Mouse (Mus musculus) spleen, adult 2 months (tissue): ENCODE measurements at regions not wholly inside any gene's neighbourhood (a gene's known extent, or its start where the extent isn't known, plus 50 kb on each side); places are given as distances from the start of the nearest gene placed in this dataset.

Experiments used
- DNase-seq, 2 experiments: peaks; one replicate each; pipeline versions ENCODE4 v3.0.0 to v3.0.0-alpha.2; 2012 to 2021; ENCODE audit warnings: low spot score in 2 of 2, low read depth in 1 of 2
- H3K27ac ChIP-seq: fragments of 200-500 bp; 2 replicates; pipeline ENCODE4 v1.5.1; 2012; ENCODE audit warnings: low read length, inconsistent platforms; ENCODE audit not compliant: insufficient read depth
- H3K27me3 ChIP-seq: fragments of 200-500 bp; 2 replicates; pipeline ENCODE4 v1.6.1; 2012; ENCODE audit warnings: mild to moderate bottlenecking, moderate library complexity, low read length, inconsistent platforms; ENCODE audit not compliant: control insufficient read depth, insufficient read depth
- H3K36me3 ChIP-seq: fragments of 200-500 bp; 2 replicates; pipeline ENCODE4 v1.6.1; 2012; ENCODE audit warnings: mild to moderate bottlenecking, low read length, inconsistent platforms; ENCODE audit not compliant: control insufficient read depth, insufficient read depth
- H3K4me1 ChIP-seq: fragments of 200-500 bp; 2 replicates; pipeline ENCODE4 v1.6.1; 2011; ENCODE audit warnings: inconsistent platforms; ENCODE audit not compliant: control insufficient read depth, insufficient read depth, insufficient read length
- H3K4me3 ChIP-seq: fragments of 200-500 bp; 2 replicates; pipeline ENCODE4 v1.5.1; 2011; ENCODE audit warnings: mild to moderate bottlenecking, inconsistent platforms; ENCODE audit not compliant: insufficient read depth, insufficient read length; ENCODE audit errors: extremely low read depth
- CTCF ChIP-seq: fragments of 200-500 bp; IDR thresholded peaks from 2 replicates; pipeline ENCODE4 v1.5.1; 2011; ENCODE audit warnings: mild to moderate bottlenecking, inconsistent platforms; ENCODE audit not compliant: insufficient read depth, insufficient read length, insufficient replicate concordance; ENCODE audit errors: extremely low read depth
- POLR2A ChIP-seq: fragments of 200-500 bp; IDR thresholded peaks from 2 replicates; pipeline ENCODE4 v1.6.1; 2011; ENCODE audit warnings: low read depth, low read length, inconsistent platforms
- WGBS: fragments of 180-500 bp; shearing (Covaris S2); methylation state at CpG from one replicate; pipeline ENCODE4 v1.1.7; 2018; 5-methylcytosine and 5-hydroxymethylcytosine counted together

GRCm38 (mm10) chr10:120547164-120547563 lies 70.9 kb upstream of the Hmga2 start:
- DNase-seq, result no peak
- TF ChIP-seq POLR2A (no peak), CTCF (no peak)
- WGBS, result 95% methylated on average over 11 of the region's 11 CpGs
- H3K27me3 ChIP-seq, result peaks cover under 1% of the 10 kb centered on the region; the same call in 1 of the 2 replicates
- no peak overlapping the region for H3K4me3 ChIP-seq
- H3K27ac ChIP-seq, result no peak overlapping the region
- H3K4me1 ChIP-seq, result 0 out of 2 replicates have a peak, but pooled peaks cover under 1% of the 10 kb centered on the region
- H3K36me3 ChIP-seq, result no peaks in the 10 kb centered on the region

- Histone ChIP-seq H3K27ac (no peak overlapping the region), H3K4me3 (no peak overlapping the region), H3K27me3 (no peaks in the 10 kb centered on the region), H3K36me3 (no peaks in the 10 kb centered on the region), H3K4me1 (no peaks in the 10 kb centered on the region)
- no peak for DNase-seq
- TF ChIP-seq CTCF (no peak), POLR2A (no peak)
- 83% methylated on average over 7 of the region's 7 CpGs for WGBS
Observed at GRCm38 (mm10) chr10:120541618-120542017, 65.3 kb upstream of the Hmga2 start.

- Histone ChIP-seq H3K27me3 (no peaks in the 10 kb centered on the region), H3K27ac (no peak overlapping the region)
- 83% methylated on average over 7 of the region's 7 CpGs for WGBS
Observed at GRCm38 (mm10) chr10:120538561-120538960, 62.3 kb upstream of the Hmga2 start.

GRCm38 (mm10) chr10:120528406-120528805 lies 52.1 kb upstream of the Hmga2 start:
- Histone ChIP-seq H3K4me3 (no peak overlapping the region), H3K4me1 (no peaks in the 10 kb centered on the region), H3K27me3 (no peaks in the 10 kb centered on the region), H3K36me3 (no peaks in the 10 kb centered on the region), H3K27ac (no peak overlapping the region)
- WGBS, result 89% methylated on average over 5 of the region's 5 CpGs
- DNase-seq, result no peak
- TF ChIP-seq CTCF (no peak), POLR2A (no peak)

More at GRCm38 (mm10) chr10:120538561-120538960, 62.3 kb upstream of the Hmga2 start:
- DNase-seq, result no peak
- TF ChIP-seq POLR2A, result no peak
- Histone ChIP-seq H3K4me3 (no peak overlapping the region), H3K36me3 (no peaks in the 10 kb centered on the region), H3K4me1 (no peaks in the 10 kb centered on the region)

- Histone ChIP-seq H3K27me3 (no peaks in the 10 kb centered on the region), H3K4me3 (no peak overlapping the region), H3K4me1 (no peaks in the 10 kb centered on the region), H3K27ac (no peak overlapping the region), H3K36me3 (no peaks in the 10 kb centered on the region)
- no peak for TF ChIP-seq POLR2A
- no peak for TF ChIP-seq CTCF
- no peak for DNase-seq
- 87% methylated on average over 6 of the region's 6 CpGs for WGBS
Observed at GRCm38 (mm10) chr10:120527951-120528350, 51.7 kb upstream of the Hmga2 start.

- DNase-seq, result no peak
- Histone ChIP-seq H3K4me3 (no peak overlapping the region), H3K36me3 (no peaks in the 10 kb centered on the region), H3K27ac (no peak overlapping the region), H3K4me1 (no peaks in the 10 kb centered on the region), H3K27me3 (no peaks in the 10 kb centered on the region)
- 93% methylated on average over 6 of the region's 6 CpGs for WGBS
- TF ChIP-seq POLR2A (no peak), CTCF (no peak)
Observed at GRCm38 (mm10) chr10:120526991-120527390, 50.7 kb upstream of the Hmga2 start.
